Mouse (Mus musculus) layer of hippocampus, adult 2 months (tissue): ENCODE measurements at regions not wholly inside any gene's neighbourhood (a gene's known extent, or its start where the extent isn't known, plus 50 kb on each side); places are given as distances from the start of the nearest gene placed in this dataset.

Source experiments
- DNase-seq, 2 experiments: peaks; one replicate each; pipeline ENCODE4 v3.0.0; 2022; ENCODE audit warnings: low spot score in 2 of 2
- H3K27ac ChIP-seq: fragments of 200-600 bp; 2 replicates; pipeline ENCODE4 v1.8.1; 2022
- H3K4me3 ChIP-seq: fragments of 200-600 bp; 2 replicates; pipeline ENCODE4 v1.8.1; 2022; ENCODE audit warnings: mild to moderate bottlenecking
- CTCF ChIP-seq: fragments of 200-600 bp; conservative IDR thresholded peaks from 2 replicates; pipeline ENCODE4 v1.8.1; 2022; ENCODE audit warnings: antibody characterized with exemption, mild to moderate bottlenecking, moderate library complexity

- no peak for TF ChIP-seq CTCF
- DNase-seq, result no peak
- no peak overlapping the region for H3K4me3 ChIP-seq
- H3K27ac ChIP-seq, result no peak overlapping the region
Observed at GRCm38 (mm10) chr5:116350761-116351160, 62.0 kb upstream of the Ccdc60 start.

DNA sequence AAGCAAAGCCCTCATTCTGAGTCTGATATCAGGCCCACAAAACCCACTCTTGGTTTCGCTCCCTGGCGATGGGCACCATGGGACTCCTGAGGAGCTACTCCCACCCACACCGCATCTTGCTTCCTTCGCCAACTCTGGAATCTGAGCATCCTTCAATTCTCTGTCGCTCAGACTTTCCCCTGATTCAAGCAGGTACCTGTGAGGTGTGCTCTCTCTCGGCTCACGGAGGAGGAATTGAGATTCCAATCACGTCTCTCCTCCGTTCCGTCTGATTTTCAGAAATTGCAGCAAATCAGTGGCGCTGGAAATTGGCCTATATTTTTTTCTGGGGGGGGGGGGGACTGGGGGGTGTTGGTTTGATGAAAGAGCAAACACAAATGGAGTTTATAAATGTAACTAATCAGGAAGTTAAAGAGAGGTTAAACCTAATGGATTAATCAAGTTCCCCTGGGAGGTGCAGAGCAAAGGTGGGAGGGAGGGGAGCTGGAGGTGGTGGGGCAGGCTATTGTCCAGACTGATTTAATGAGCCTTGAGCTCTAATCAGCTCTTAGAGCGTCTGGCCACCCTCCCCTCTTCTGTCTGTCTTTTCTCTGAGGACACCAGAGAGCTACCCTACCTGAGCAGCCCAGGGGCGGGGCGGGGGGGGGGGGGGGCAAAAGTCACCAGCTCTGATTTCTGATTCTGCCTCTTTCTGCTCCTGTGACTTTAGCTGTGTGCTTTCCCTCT is 53.6 kb upstream of the Ccdc60 start:
- no peak for DNase-seq
- no peak for TF ChIP-seq CTCF
- Histone ChIP-seq H3K4me3 (no peak overlapping the region), H3K27ac (no peak overlapping the region)

- no peak for TF ChIP-seq CTCF
- DNase-seq, result peak in 1 of 2 experiments; percentile 7
- no peak overlapping the region for H3K27ac ChIP-seq
- no peak overlapping the region for H3K4me3 ChIP-seq
Observed at GRCm38 (mm10) chr5:116339501-116339900, 50.7 kb upstream of the Ccdc60 start.
